Mouse (Mus musculus): ENCODE data around the gene Enox1. TPM values are rescaled to one million over a fixed set of nuclear protein-coding genes. Genes with fewer than 3 reads are reported as not detected.

The Enox1 gene
- polyA plus RNA-seq, 1 experiment: 0.65 TPM

DNA sequence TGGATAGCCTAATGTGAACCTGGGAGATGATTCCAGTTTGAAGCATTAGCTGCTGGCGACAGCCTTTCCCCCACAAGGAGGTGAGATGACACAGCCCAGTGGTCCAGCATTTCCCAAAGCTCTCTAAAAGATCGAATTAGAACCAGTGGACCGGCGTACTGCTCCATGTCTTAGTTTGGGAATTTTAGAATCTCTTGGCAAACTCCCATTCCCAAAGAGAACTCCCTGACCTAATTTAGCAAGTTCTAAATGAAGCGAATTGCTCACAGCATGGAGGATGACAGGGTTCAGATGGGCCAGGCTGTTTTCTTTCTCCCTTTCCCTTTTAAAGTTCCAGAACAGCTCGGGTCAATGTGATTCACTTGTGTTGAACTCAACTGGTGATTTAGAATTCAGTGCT lies 264.5 kb downstream of the Enox1 start:
- no peak overlapping the region for H3K4me3 ChIP-seq (replicated peaks; ENCODE audit: control insufficient read depth, low read depth, low read length)
- H3K27ac ChIP-seq (ENCODE audit: control insufficient read depth, insufficient read depth, low read depth, low read length, poor library complexity): no peak overlapping the region
- no peaks in the 10 kb centered on the region for H3K4me1 ChIP-seq (ENCODE audit: control insufficient read depth, insufficient read depth, low read length)
- no peak for TF ChIP-seq POLR2A (IDR thresholded peaks at IDR 0.05; ENCODE audit: borderline replicate concordance, control insufficient read depth, low read depth, low read length)
- TF ChIP-seq CTCF (IDR thresholded peaks at IDR 0.05; ENCODE audit: control insufficient read depth, insufficient read depth, low read length): no peak
- WGBS: 76% methylated on average over 6 of the region's 6 CpGs

DNA sequence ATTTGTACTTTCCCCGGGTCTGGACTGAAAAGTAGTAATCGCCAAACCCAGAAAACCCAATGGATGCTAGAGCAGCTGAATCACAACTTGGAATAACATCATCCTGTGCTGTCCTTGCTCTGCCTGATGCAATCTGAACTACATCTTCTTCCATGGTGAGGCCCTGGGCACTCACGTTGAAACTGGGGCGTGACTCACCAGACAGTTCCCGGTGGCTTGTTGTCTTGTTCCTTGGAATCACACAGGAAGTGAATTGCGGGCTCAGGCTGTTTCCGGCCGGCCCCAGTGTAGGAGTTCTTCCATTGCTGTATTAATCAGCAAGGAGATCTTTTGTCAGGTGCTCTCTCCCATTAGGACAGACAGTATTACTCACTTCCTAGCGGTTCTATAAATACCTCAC lies 266.6 kb downstream of the Enox1 start:
- 70% methylated on average over 9 of the region's 9 CpGs for WGBS
- TF ChIP-seq POLR2A (IDR thresholded peaks at IDR 0.05; ENCODE audit: borderline replicate concordance, control insufficient read depth, low read depth, low read length) (no peak), CTCF (IDR thresholded peaks at IDR 0.05; ENCODE audit: control insufficient read depth, insufficient read depth, low read length) (no peak)

DNA sequence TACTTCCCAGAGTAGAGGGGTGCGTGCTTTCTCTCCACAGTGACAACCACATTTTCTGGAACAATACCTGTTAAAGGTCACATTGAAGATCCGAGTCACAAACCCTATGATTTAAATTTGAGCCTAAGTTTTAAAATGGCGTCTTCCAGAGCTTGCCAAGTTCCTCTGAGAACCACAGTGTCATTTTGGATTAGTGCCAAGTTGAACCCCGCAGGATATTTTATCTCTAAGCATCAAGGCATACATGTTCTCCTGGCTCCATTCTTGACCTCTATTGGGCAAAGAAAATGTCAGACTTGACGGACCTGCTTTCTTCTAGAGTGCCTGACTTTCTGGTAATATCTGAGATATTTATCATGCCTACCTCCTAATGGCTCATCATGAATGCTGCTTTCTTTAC lies 282.9 kb downstream of the Enox1 start:
- H3K4me1 ChIP-seq (ENCODE audit: control insufficient read depth, insufficient read depth, low read length): no peaks in the 10 kb centered on the region
- TF ChIP-seq POLR2A (IDR thresholded peaks at IDR 0.05; ENCODE audit: borderline replicate concordance, control insufficient read depth, low read depth, low read length) (no peak), CTCF (IDR thresholded peaks at IDR 0.05; ENCODE audit: control insufficient read depth, insufficient read depth, low read length) (no peak)
- no peak overlapping the region for H3K27ac ChIP-seq (ENCODE audit: control insufficient read depth, insufficient read depth, low read depth, low read length, poor library complexity)
- WGBS: 70% methylated on average over 5 of the region's 5 CpGs
- H3K4me3 ChIP-seq (replicated peaks; ENCODE audit: control insufficient read depth, low read depth, low read length): no peak overlapping the region

More for the DNA sequence above, 266.6 kb downstream of the Enox1 start:
- no peak overlapping the region for H3K27ac ChIP-seq (ENCODE audit: control insufficient read depth, insufficient read depth, low read depth, low read length, poor library complexity)
- no peaks in the 10 kb centered on the region for H3K4me1 ChIP-seq (ENCODE audit: control insufficient read depth, insufficient read depth, low read length)
- no peak overlapping the region for H3K4me3 ChIP-seq (replicated peaks; ENCODE audit: control insufficient read depth, low read depth, low read length)

DNA sequence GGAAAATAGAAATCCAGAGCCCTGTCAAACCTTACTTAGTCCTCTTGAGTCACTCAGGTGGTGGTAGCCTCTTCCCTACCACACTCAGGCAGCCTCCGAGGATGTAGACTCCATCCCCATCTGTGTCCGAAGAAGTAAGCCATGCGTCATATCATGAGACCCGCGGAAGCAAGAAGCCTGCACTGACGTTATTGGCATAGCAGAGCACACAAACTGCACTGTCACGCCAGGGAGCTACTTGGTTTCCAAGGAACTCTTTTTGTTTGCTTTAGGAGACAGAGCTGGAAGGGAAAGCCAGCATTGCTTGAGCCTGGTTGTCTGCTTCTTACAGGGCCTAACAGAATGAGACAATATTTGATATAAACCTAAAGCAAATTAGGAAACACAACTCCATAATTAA lies 284.2 kb downstream of the Enox1 start:
- 86% methylated on average over 7 of the region's 7 CpGs for WGBS
- H3K4me3 ChIP-seq (replicated peaks; ENCODE audit: control insufficient read depth, low read depth, low read length): no peak overlapping the region
- TF ChIP-seq POLR2A (IDR thresholded peaks at IDR 0.05; ENCODE audit: borderline replicate concordance, control insufficient read depth, low read depth, low read length) (no peak), CTCF (IDR thresholded peaks at IDR 0.05; ENCODE audit: control insufficient read depth, insufficient read depth, low read length) (no peak)
- H3K27ac ChIP-seq (ENCODE audit: control insufficient read depth, insufficient read depth, low read depth, low read length, poor library complexity): no peak overlapping the region
- H3K4me1 ChIP-seq (ENCODE audit: control insufficient read depth, insufficient read depth, low read length): no peaks in the 10 kb centered on the region

DNA sequence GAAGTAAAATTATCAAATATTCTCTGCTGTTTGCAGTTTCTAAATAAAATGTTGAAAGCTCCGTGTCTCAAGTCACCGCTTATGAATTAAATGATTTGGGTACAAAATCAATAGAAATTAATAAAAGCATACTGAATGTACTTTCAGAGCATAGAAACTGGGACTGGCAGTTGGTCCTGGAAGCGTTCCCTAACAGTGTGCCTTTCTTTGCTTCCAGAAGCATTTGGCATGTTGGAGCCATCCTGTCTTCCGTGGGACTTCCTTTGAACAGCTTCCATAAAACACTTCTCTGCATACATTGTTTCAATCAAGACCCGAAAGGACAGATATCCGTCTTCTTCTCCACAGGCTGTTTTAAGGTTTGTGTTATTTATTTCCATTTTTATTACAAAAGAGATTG lies 285.0 kb downstream of the Enox1 start:
- WGBS: 86% methylated on average over 6 of the region's 6 CpGs
- TF ChIP-seq CTCF (IDR thresholded peaks at IDR 0.05; ENCODE audit: control insufficient read depth, insufficient read depth, low read length): no peak
- no peak for TF ChIP-seq POLR2A (IDR thresholded peaks at IDR 0.05; ENCODE audit: borderline replicate concordance, control insufficient read depth, low read depth, low read length)
- Histone ChIP-seq H3K4me1 (ENCODE audit: control insufficient read depth, insufficient read depth, low read length) (no peaks in the 10 kb centered on the region), H3K27ac (ENCODE audit: control insufficient read depth, insufficient read depth, low read depth, low read length, poor library complexity) (no peak overlapping the region), H3K4me3 (replicated peaks; ENCODE audit: control insufficient read depth, low read depth, low read length) (no peak overlapping the region)

DNA sequence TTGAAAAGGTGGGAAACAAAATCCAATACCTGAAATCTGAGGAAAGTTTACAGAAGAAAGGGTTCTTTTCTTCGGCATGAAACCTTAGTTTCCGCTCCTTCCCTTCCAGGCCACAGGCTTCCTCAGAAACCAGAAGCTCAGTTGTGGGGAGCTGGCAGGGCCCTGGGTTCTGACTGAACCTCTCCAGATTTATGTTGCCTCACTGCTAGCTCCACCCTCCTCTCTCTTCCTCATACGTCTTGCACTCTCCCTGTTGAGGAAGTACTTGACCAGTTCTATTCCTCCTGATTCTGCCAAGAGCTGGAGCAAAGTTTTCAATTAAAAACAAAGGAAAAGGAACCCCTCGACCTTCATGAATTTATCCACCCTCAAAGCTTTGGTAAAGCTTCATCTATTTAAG lies 291.4 kb downstream of the Enox1 start:
- Histone ChIP-seq H3K4me1 (ENCODE audit: control insufficient read depth, insufficient read depth, low read length) (no peaks in the 10 kb centered on the region), H3K4me3 (replicated peaks; ENCODE audit: control insufficient read depth, low read depth, low read length) (no peak overlapping the region), H3K27ac (ENCODE audit: control insufficient read depth, insufficient read depth, low read depth, low read length, poor library complexity) (no peak overlapping the region)
- TF ChIP-seq CTCF (IDR thresholded peaks at IDR 0.05; ENCODE audit: control insufficient read depth, insufficient read depth, low read length) (no peak), POLR2A (IDR thresholded peaks at IDR 0.05; ENCODE audit: borderline replicate concordance, control insufficient read depth, low read depth, low read length) (no peak)
- WGBS: 8% methylated on average over 4 of the region's 4 CpGs

DNA sequence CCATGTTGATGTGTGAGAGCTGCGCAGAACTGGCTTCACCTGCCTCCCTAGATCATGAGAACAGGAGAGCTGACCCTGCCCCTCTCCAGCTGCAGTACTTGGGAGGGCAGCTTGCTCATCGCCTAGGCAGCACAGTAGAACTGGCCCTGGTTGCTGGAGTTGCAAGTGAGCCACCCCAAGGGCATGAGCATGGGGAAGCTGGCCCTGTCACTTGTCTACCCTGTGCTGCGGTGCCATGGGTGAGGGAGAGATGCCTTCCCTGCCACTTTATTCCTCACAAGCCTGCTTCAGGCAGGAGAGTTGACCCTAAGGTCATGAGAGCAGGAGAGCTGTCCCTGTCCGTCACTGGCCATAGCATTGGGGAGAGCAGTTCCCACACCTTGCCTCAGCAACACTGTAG lies 295.4 kb downstream of the Enox1 start:
- Histone ChIP-seq H3K4me3 (replicated peaks; ENCODE audit: control insufficient read depth, low read depth, low read length) (no peak overlapping the region), H3K27ac (ENCODE audit: control insufficient read depth, insufficient read depth, low read depth, low read length, poor library complexity) (no peak overlapping the region), H3K4me1 (ENCODE audit: control insufficient read depth, insufficient read depth, low read length) (no peaks in the 10 kb centered on the region)
- no peak for TF ChIP-seq CTCF (IDR thresholded peaks at IDR 0.05; ENCODE audit: control insufficient read depth, insufficient read depth, low read length)
- TF ChIP-seq POLR2A (IDR thresholded peaks at IDR 0.05; ENCODE audit: borderline replicate concordance, control insufficient read depth, low read depth, low read length): no peak
- WGBS: 83% methylated on average over 4 of the region's 4 CpGs

DNA sequence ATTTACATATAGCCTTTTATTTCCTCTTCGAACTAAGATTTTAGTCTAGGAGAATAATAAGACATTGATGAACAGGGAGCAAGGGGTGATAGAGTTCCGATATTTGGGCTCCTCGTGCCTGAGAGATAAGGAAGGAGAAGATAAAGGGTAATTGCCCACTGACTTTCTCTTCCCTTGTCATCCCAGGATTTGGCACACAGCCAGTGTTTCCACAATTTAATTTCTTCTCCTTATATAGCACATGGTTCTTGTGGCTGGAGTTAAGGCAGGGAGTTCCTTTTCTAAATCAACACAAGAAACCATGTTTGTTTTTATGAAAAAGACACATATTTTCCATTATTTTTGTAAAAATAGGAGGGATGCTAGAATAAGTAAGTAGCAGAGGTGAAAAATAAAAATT lies 299.5 kb downstream of the Enox1 start:
- H3K4me3 ChIP-seq (replicated peaks; ENCODE audit: control insufficient read depth, low read depth, low read length): no peak overlapping the region
- no peak for TF ChIP-seq POLR2A (IDR thresholded peaks at IDR 0.05; ENCODE audit: borderline replicate concordance, control insufficient read depth, low read depth, low read length)
- TF ChIP-seq CTCF (IDR thresholded peaks at IDR 0.05; ENCODE audit: control insufficient read depth, insufficient read depth, low read length): no peak
- no peaks in the 10 kb centered on the region; the same call in 1 of the 2 replicates for H3K4me1 ChIP-seq (ENCODE audit: control insufficient read depth, insufficient read depth, low read length)
- no peak overlapping the region for H3K27ac ChIP-seq (ENCODE audit: control insufficient read depth, insufficient read depth, low read depth, low read length, poor library complexity)
- WGBS: 83% methylated on average over 3 of the region's 3 CpGs

DNA sequence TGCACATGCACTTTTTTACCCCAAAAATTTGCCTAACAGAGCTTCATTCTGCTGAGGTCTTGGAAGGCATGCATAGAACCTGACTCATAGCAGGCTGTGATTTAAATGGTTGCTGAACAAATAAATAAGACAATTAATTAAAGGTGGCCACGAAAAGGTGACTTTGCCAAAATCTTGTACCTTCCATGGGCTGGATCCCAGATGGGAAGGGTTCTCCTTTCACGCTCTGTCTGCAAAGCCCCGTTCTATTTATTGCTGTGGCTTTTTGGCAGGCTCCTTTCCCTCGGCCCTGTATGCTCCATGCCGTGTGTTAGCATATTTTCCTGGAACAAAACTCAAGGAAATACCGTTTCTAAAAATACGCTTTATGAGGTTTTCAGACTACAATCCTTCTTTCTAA lies 300.3 kb downstream of the Enox1 start:
- WGBS: 63% methylated on average over 7 of the region's 7 CpGs
- no peak overlapping the region for H3K27ac ChIP-seq (ENCODE audit: control insufficient read depth, insufficient read depth, low read depth, low read length, poor library complexity)
- no peaks in the 10 kb centered on the region; the same call in 1 of the 2 replicates for H3K4me1 ChIP-seq (ENCODE audit: control insufficient read depth, insufficient read depth, low read length)
- TF ChIP-seq POLR2A (IDR thresholded peaks at IDR 0.05; ENCODE audit: borderline replicate concordance, control insufficient read depth, low read depth, low read length): no peak
- TF ChIP-seq CTCF (IDR thresholded peaks at IDR 0.05; ENCODE audit: control insufficient read depth, insufficient read depth, low read length): no peak
- no peak overlapping the region for H3K4me3 ChIP-seq (replicated peaks; ENCODE audit: control insufficient read depth, low read depth, low read length)
